Mouse (Mus musculus) myocyte (in vitro differentiated cells): Measurements from ENCODE around the gene Bub3.

Source experiments
- CEBPB ChIP-seq: IDR thresholded peaks from 2 replicates; pipeline ENCODE4 v1.6.1; 2011; ENCODE audit warnings: mild to moderate bottlenecking, moderate library complexity; ENCODE audit not compliant: poor library complexity, insufficient read depth, severe bottlenecking
- E2F4 ChIP-seq: IDR thresholded peaks from one replicate; pipeline ENCODE4 v1.6.1; 2011; ENCODE audit warnings: mild to moderate bottlenecking, control low read depth, moderate library complexity; ENCODE audit not compliant: insufficient read depth
- MAX ChIP-seq: IDR thresholded peaks from one replicate; pipeline ENCODE4 v1.6.1; 2011; ENCODE audit warnings: low read depth, mild to moderate bottlenecking, control low read depth
- MYOG ChIP-seq, 3 experiments: IDR thresholded peaks; one replicate each; pipeline ENCODE4 v1.6.1; 2011; ENCODE audit warnings: control low read depth in 2 of 3, low read depth in 2 of 3, mild to moderate bottlenecking in 2 of 3; ENCODE audit not compliant: insufficient read length in 2 of 3, control insufficient read depth in 1 of 3, insufficient read depth in 1 of 3
- POLR2A ChIP-seq: IDR thresholded peaks from one replicate; pipeline ENCODE4 v1.6.1; 2011; ENCODE audit warnings: low read depth, mild to moderate bottlenecking, control low read depth, moderate library complexity; ENCODE audit not compliant: insufficient read length

- no peak for TF ChIP-seq MYOG (IDR thresholded peaks at IDR 0.05; ENCODE audit: control insufficient read depth in 1 of 3, insufficient read depth in 1 of 3, insufficient read length in 2 of 3, low read depth in 2 of 3)
- no peak for TF ChIP-seq POLR2A
- no peak for TF ChIP-seq MAX
- no peak for TF ChIP-seq E2F4
- TF ChIP-seq CEBPB: no peak
These were observed 49.7 kb downstream of the Bub3 start for GRCm38 (mm10) chr7:131609677-131610076.
